Mouse (Mus musculus) neural tube, embryonic 14.5 days (tissue): ENCODE measurements at regions not wholly inside any gene's neighbourhood (a gene's known extent, or its start where the extent isn't known, plus 50 kb on each side); places are given as distances from the start of the nearest gene placed in this dataset.

Source experiments
- ATAC-seq: fragments of 200-750 bp; cut with Nextera tagmentation; 2 replicates; pipeline ENCODE4 v1.8.0; 2017; ENCODE audit warnings: low read depth, mild to moderate bottlenecking, moderate TSS enrichment, moderate library complexity
- H3K27ac ChIP-seq: fragments of 300-500 bp; sonication (generic); 2 replicates; pipeline ENCODE4 v1.5.1; 2014; ENCODE audit warnings: low read depth, mild to moderate bottlenecking, control low read depth, low read length, moderate library complexity, mixed read lengths
- H3K27me3 ChIP-seq: fragments of 300-500 bp; sonication (generic); 2 replicates; pipeline ENCODE4 v1.6.1; 2014; ENCODE audit warnings: low read length; ENCODE audit not compliant: control insufficient read depth, insufficient read depth
- H3K36me3 ChIP-seq: fragments of 300-500 bp; sonication (generic); 2 replicates; pipeline ENCODE4 v1.6.1; 2014; ENCODE audit warnings: low read length, mixed read lengths; ENCODE audit not compliant: control insufficient read depth, insufficient read depth
- H3K4me1 ChIP-seq: fragments of 300-500 bp; sonication (generic); 2 replicates; pipeline ENCODE4 v1.6.1; 2014; ENCODE audit warnings: low read length; ENCODE audit not compliant: control insufficient read depth, insufficient read depth
- H3K4me2 ChIP-seq: fragments of 300-500 bp; sonication (generic); 2 replicates; pipeline ENCODE4 v1.6.1; 2014; ENCODE audit warnings: mild to moderate bottlenecking, low read depth, low read length, control low read depth
- H3K4me3 ChIP-seq: fragments of 300-500 bp; sonication (generic); 2 replicates; pipeline ENCODE4 v1.5.1; 2014; ENCODE audit warnings: low read depth, low read length, control low read depth, mixed read lengths
- H3K9ac ChIP-seq: fragments of 300-500 bp; sonication (generic); replicated peaks from 2 replicates; pipeline ENCODE4 v1.6.1; 2014; ENCODE audit warnings: low read depth, mild to moderate bottlenecking, control low read depth, low read length, mixed read lengths
- H3K9me3 ChIP-seq: fragments of 300-500 bp; sonication (generic); 2 replicates; pipeline ENCODE4 v1.6.1; 2016; ENCODE audit warnings: low read length; ENCODE audit not compliant: control insufficient read depth
- WGBS: fragments of 180-500 bp; shearing (Covaris S2); extraction: QIAGEN DNeasy Blood & Tissue Kit; methylation state at CpG from one replicate; pipeline ENCODE4 v1.1.7; 2014; 5-methylcytosine and 5-hydroxymethylcytosine counted together

- no peaks in the 10 kb centered on the region for H3K27me3 ChIP-seq
- H3K36me3 ChIP-seq: no peaks in the 10 kb centered on the region
- H3K9ac ChIP-seq: no peak overlapping the region
- no peak overlapping the region for H3K4me3 ChIP-seq
- ATAC-seq: no peak
- no peak overlapping the region for H3K4me2 ChIP-seq
- no peak overlapping the region for H3K27ac ChIP-seq
- 46% methylated on average over 9 of the region's 9 CpGs for WGBS
- no peaks in the 10 kb centered on the region for H3K9me3 ChIP-seq
- no peaks in the 10 kb centered on the region for H3K4me1 ChIP-seq
Observed at GRCm38 (mm10) chr14:68182606-68183005, 1111.5 kb downstream of the Synb start.

DNA sequence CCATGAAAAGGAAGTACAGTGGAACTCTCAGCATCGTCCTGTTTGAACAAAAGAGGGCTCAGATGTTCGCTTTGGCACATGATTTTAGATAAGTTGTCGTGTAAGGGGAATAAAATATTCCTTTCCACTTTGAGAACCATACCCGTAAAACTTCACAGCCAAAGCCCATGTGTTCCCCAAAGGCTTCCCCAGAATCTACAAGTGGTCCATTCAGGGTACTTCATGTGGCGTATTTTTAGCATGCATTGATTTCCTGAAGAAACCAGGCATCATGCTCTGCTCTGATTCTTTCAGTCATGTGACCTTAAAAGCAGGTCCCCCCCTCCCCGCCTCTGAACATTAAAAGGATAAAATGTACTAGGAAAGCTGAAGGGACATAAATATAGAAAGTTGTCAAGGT, 1112.9 kb downstream of the Synb start:
- Histone ChIP-seq H3K36me3 (no peaks in the 10 kb centered on the region), H3K4me2 (no peak overlapping the region), H3K9ac (no peak overlapping the region), H3K27ac (no peak overlapping the region), H3K27me3 (no peaks in the 10 kb centered on the region), H3K4me3 (no peak overlapping the region), H3K4me1 (no peaks in the 10 kb centered on the region), H3K9me3 (no peaks in the 10 kb centered on the region)
- no peak for ATAC-seq
- 76% methylated on average over 6 of the region's 6 CpGs for WGBS
